Mouse (Mus musculus) kidney, adult 2 months (tissue): ENCODE results near the gene Cic.

Experiments
- CTCF ChIP-seq: fragments of 200-500 bp; conservative IDR thresholded peaks from 2 replicates; pipeline ENCODE4 v1.5.1; 2011; ENCODE audit warnings: low read depth, mild to moderate bottlenecking, control low read depth, low read length, moderate library complexity, mixed read lengths; ENCODE audit not compliant: insufficient read depth, insufficient read length
- POLR2A ChIP-seq: fragments of 200-500 bp; IDR thresholded peaks from one replicate; pipeline ENCODE4 v1.6.1; 2011; ENCODE audit warnings: low read depth, low read length, control low read depth

DNA sequence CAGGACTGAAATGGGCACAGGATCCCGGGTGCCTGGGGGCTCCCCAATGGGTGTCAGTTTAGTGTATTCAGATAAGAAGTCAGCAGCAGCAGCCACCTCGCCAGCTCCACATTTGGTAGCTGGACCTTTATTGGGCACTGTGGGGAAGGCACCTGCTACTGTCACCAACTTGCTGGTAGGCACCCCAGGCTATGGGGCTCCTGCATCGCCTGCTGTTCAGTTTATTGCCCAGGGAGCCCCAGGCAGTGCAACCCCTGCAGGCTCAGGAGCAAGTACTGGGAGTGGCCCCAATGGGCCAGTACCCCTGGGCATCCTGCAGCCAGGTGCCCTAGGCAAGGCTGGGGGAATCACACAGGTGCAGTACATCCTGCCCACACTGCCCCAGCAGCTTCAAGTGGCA lies 21.2 kb downstream of the Cic start:
- TF ChIP-seq CTCF (no peak), POLR2A (no peak)
